Mouse (Mus musculus) CH12.LX (cell line): ENCODE measurements around the gene Slc45a1. TPM values are rescaled to one million over a fixed set of nuclear protein-coding genes. Genes with fewer than 3 reads are reported as not detected.

ENCODE experiments used
- DNase-seq: peaks from one replicate; pipeline ENCODE4 v3.0.0-alpha.2; 2013; ENCODE audit errors: extremely low read depth
- H3K27ac ChIP-seq: 2 replicates; pipeline ENCODE4 v1.5.1; 2012; ENCODE audit warnings: low read depth, mild to moderate bottlenecking, control low read depth, moderate library complexity; ENCODE audit not compliant: insufficient read depth
- H3K27me3 ChIP-seq: replicated peaks from 2 replicates; pipeline ENCODE3; 2012; ENCODE audit warnings: inconsistent platforms
- H3K36me3 ChIP-seq, 2 experiments: replicated peaks in 1 of 2; 2 replicates each; pipeline versions ENCODE3 to v1.6.1; 2012; ENCODE audit warnings: inconsistent platforms in 1 of 2, low read length in 1 of 2, mild to moderate bottlenecking in 1 of 2, mixed read lengths in 1 of 2, moderate library complexity in 1 of 2; ENCODE audit not compliant: control insufficient read depth in 1 of 2, insufficient read depth in 1 of 2
- H3K4me1 ChIP-seq, 2 experiments: 2 replicates each; pipeline ENCODE4 v1.6.1; 2012; ENCODE audit warnings: inconsistent platforms in 1 of 2, moderate library complexity in 1 of 2; ENCODE audit not compliant: insufficient read depth in 2 of 2, control insufficient read depth in 1 of 2
- H3K4me2 ChIP-seq: 2 replicates; pipeline ENCODE4 v1.6.1; 2012; ENCODE audit warnings: low read depth, mild to moderate bottlenecking, control low read depth; ENCODE audit not compliant: poor library complexity, insufficient read depth, severe bottlenecking
- H3K4me3 ChIP-seq, 3 experiments: fragments of 150-350 bp in 1 of 3; sonication (generic) in 1 of 3; replicated peaks in 1 of 3; 2 replicates each; pipeline versions ENCODE3 to v1.5.1; 2011 to 2012; ENCODE audit warnings: low read depth in 2 of 3, low read length in 2 of 3, mild to moderate bottlenecking in 2 of 3, moderate library complexity in 2 of 3, control low read depth in 1 of 3, improper control_type of control experiment in 1 of 3, inconsistent platforms in 1 of 3, mixed read lengths in 1 of 3; ENCODE audit not compliant: poor library complexity in 1 of 3
- H3K79me2 ChIP-seq: replicated peaks from 2 replicates; pipeline ENCODE4 v1.6.1; 2012; ENCODE audit warnings: mild to moderate bottlenecking, moderate library complexity; ENCODE audit not compliant: control insufficient read depth, poor library complexity, insufficient read depth, severe bottlenecking; ENCODE audit errors: extremely low read depth
- H3K9ac ChIP-seq: 2 replicates; pipeline ENCODE4 v1.6.1; 2012; ENCODE audit warnings: low read depth, mild to moderate bottlenecking, control low read depth, moderate library complexity; ENCODE audit not compliant: insufficient read depth
- H3K9me3 ChIP-seq: replicated peaks from 2 replicates; pipeline ENCODE3; 2012; ENCODE audit warnings: low read length, inconsistent platforms, mixed read lengths
- BHLHE40 ChIP-seq: IDR thresholded peaks from 2 replicates; pipeline ENCODE4 v1.6.1; 2011; ENCODE audit warnings: mild to moderate bottlenecking, low read depth, low read length, improper control_type of control experiment
- CHD1 ChIP-seq: IDR thresholded peaks from 2 replicates; pipeline ENCODE4 v1.6.1; 2012; ENCODE audit warnings: low read depth, low read length, improper control_type of control experiment, inconsistent platforms
- CHD2 ChIP-seq: IDR thresholded peaks from 2 replicates; pipeline ENCODE4 v1.6.1; 2011; ENCODE audit warnings: low read length, improper control_type of control experiment
- CTCF ChIP-seq, 2 experiments: IDR thresholded peaks in 1 of 2; conservative IDR thresholded peaks in 1 of 2; 2 replicates each; pipeline ENCODE4 v1.5.1; 2011 to 2012; ENCODE audit warnings: low read depth in 2 of 2, low read length in 2 of 2, improper control_type of control experiment in 1 of 2, inconsistent platforms in 1 of 2, mild to moderate bottlenecking in 1 of 2, moderate library complexity in 1 of 2
- E2F4 ChIP-seq: IDR thresholded peaks from 2 replicates; pipeline ENCODE4 v1.6.1; 2011; ENCODE audit warnings: low read depth, low read length, improper control_type of control experiment; ENCODE audit not compliant: insufficient replicate concordance
- ETS1 ChIP-seq: conservative IDR thresholded peaks from 2 replicates; pipeline ENCODE4 v1.6.1; 2012; ENCODE audit warnings: low read depth, mild to moderate bottlenecking, inconsistent platforms, low read length, improper control_type of control experiment, moderate library complexity
- GABPA ChIP-seq: IDR thresholded peaks from 2 replicates; pipeline ENCODE4 v1.6.1; 2012; ENCODE audit warnings: low read depth, low read length, improper control_type of control experiment, inconsistent platforms; ENCODE audit not compliant: insufficient replicate concordance
- IRF4 ChIP-seq: IDR thresholded peaks from 2 replicates; pipeline ENCODE4 v1.6.1; 2014; ENCODE audit warnings: low read depth, mild to moderate bottlenecking, inconsistent platforms, low read length, improper control_type of control experiment
- JUN ChIP-seq: IDR thresholded peaks from 2 replicates; pipeline ENCODE4 v1.6.1; 2011; ENCODE audit warnings: low read depth, mild to moderate bottlenecking, low read length, improper control_type of control experiment, moderate library complexity; ENCODE audit not compliant: insufficient read depth
- KAT2A ChIP-seq: IDR thresholded peaks from 2 replicates; pipeline ENCODE4 v1.6.1; 2012; ENCODE audit warnings: low read length, improper control_type of control experiment, inconsistent platforms; ENCODE audit not compliant: insufficient replicate concordance
- MAFK ChIP-seq: IDR thresholded peaks from 2 replicates; pipeline ENCODE4 v1.6.1; 2011; ENCODE audit warnings: low read length, improper control_type of control experiment; ENCODE audit not compliant: insufficient replicate concordance
- MEF2A ChIP-seq: IDR thresholded peaks from 2 replicates; pipeline ENCODE4 v1.6.1; 2014; ENCODE audit warnings: low read depth, mild to moderate bottlenecking, inconsistent platforms, low read length, improper control_type of control experiment, borderline replicate concordance
- MYC ChIP-seq: IDR thresholded peaks from 2 replicates; pipeline ENCODE4 v1.6.1; 2011; ENCODE audit warnings: low read depth, mild to moderate bottlenecking, improper control_type of control experiment, low read length
- PAX5 ChIP-seq: IDR thresholded peaks from 2 replicates; pipeline ENCODE4 v1.6.1; 2012; ENCODE audit warnings: low read length, inconsistent platforms, mixed read lengths
- POLR2A ChIP-seq: IDR thresholded peaks from 2 replicates; pipeline ENCODE4 v1.6.1; 2011; ENCODE audit warnings: low read depth, mild to moderate bottlenecking, improper control_type of control experiment, low read length
- POLR2AphosphoS2 ChIP-seq: IDR thresholded peaks from 2 replicates; pipeline ENCODE4 v1.6.1; 2011; ENCODE audit warnings: low read depth, low read length, improper control_type of control experiment
- RAD21 ChIP-seq: IDR thresholded peaks from 2 replicates; pipeline ENCODE4 v1.6.1; 2011; ENCODE audit warnings: low read depth, mild to moderate bottlenecking, low read length, improper control_type of control experiment, moderate library complexity
- RCOR1 ChIP-seq: conservative IDR thresholded peaks from 2 replicates; pipeline ENCODE4 v1.6.1; 2012; ENCODE audit warnings: low read depth, mild to moderate bottlenecking, inconsistent platforms, low read length, improper control_type of control experiment
- SIN3A ChIP-seq: IDR thresholded peaks from 2 replicates; pipeline ENCODE4 v1.6.1; 2012; ENCODE audit warnings: low read length, improper control_type of control experiment, inconsistent platforms
- TBP ChIP-seq: conservative IDR thresholded peaks from 2 replicates; pipeline ENCODE4 v1.6.1; 2011; ENCODE audit warnings: low read depth, low read length, improper control_type of control experiment
- TCF12 ChIP-seq: IDR thresholded peaks from 2 replicates; pipeline ENCODE4 v1.6.1; 2014; ENCODE audit warnings: low read depth, mild to moderate bottlenecking, inconsistent platforms, low read length, improper control_type of control experiment
- UBTF ChIP-seq: IDR thresholded peaks from 2 replicates; pipeline ENCODE4 v1.6.1; 2012; ENCODE audit warnings: low read depth, mild to moderate bottlenecking, inconsistent platforms, low read length, improper control_type of control experiment, moderate library complexity
- USF1 ChIP-seq: IDR thresholded peaks from 2 replicates; pipeline ENCODE4 v1.6.1; 2014; ENCODE audit warnings: low read depth, mild to moderate bottlenecking, inconsistent platforms, low read length, improper control_type of control experiment
- USF2 ChIP-seq: conservative IDR thresholded peaks from 2 replicates; pipeline ENCODE4 v1.6.1; 2011; ENCODE audit warnings: low read depth, low read length, improper control_type of control experiment
- ZKSCAN1 ChIP-seq: IDR thresholded peaks from 2 replicates; pipeline ENCODE4 v1.6.1; 2012; ENCODE audit warnings: low read depth, inconsistent platforms, low read length, improper control_type of control experiment, borderline replicate concordance
- dilution Hi-C: fragments of 300-500 bp; cut with MboI; formaldehyde crosslinking; loops from 2 replicates; pipeline ENCODE4 v1.14.3; 2020; ENCODE audit warnings: low sequenced_read_pairs; ENCODE audit not compliant: extremely low pct_unique_long_range_greater_than_20kb, extremely low pct_ligation_motif_present
- in situ Hi-C: fragments of 300-500 bp; cut with MboI; formaldehyde crosslinking; loops from 3 replicates; pipeline ENCODE4 v1.14.3; 2019; ENCODE audit warnings: low sequenced_read_pairs, low pct_ligation_motif_present, low pct_unique_long_range_greater_than_20kb, mixed read lengths
- polyA plus RNA-seq: library from polyadenylated mRNA; unstranded; fragments of >175 nt; gene quantifications from 2 replicates; pipeline ENCODE4 v1.2.1, GENCODE M21; 2012; ENCODE audit warnings: low read depth; ENCODE audit not compliant: insufficient read length
- total RNA-seq, 2 experiments: library from RNA; depleted of rRNA; stranded (reverse); fragments of 300-350 nt in 1 of 2; fragments of >200 nt in 1 of 2; gene quantifications; 2 replicates each; pipeline ENCODE4 v1.2.3; 2012 to 2014

Slc45a1 gene
- total RNA-seq (2012; rRNA removed) (not detected in 2 replicates), total RNA-seq (2014; rRNA removed) (not detected in 2 replicates), polyA plus RNA-seq (not detected in 2 replicates)

DNA sequence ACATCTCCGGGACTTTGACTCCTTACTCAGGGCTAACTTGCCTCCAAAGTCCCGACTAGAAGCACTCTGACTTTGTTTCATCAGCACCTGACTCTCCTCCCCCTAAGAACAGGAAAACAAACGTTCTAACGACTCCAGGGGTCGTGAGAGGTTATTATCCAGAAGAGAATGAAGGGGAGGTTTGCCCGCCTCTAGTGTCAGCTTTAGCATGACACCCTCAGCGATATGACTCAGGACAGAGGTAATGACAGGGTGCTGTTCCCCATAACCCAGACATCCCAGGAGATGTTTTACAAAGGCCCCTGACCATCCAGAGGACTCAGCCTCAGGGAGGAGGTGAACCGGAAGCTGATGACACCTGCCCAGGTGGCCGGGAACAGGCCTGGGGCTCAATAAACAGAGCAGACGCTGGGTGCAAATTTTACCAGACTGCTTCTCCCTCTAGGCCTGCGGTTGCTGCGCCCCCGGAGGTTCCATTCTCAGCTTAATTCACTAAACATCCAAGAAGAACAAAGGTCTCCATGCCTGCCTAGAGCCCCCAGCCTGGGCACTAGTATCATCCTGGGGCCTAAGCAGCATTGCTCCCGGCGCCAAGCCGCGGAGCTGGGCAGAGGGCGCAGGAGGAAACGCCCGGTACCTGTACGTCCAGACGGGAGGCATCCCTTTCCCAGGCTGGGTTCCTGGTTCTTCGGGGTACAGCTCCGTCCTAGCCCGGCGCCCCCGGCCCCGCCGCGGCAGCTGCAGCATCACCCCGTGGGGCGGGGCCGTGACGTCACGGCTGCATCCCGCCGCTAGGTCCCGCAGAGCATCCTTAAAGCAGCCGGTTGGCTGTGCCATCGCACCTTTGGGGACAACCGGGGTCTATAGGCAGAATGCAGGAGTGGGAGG, at the start of gene Slc45a1:
Gene Slc45a1 (minus strand): TSS at position 785 of the 888 bp plus-strand sequence.
- no peak within 1 kb of the TSS for H3K27ac ChIP-seq
- dilution Hi-C loops (no loop called here), in situ Hi-C loops (no loop called here)
- H3K9me3 ChIP-seq: peaks cover 1% of the 10 kb centered on the region
- no peak within 1 kb of the TSS for H3K4me2 ChIP-seq
- H3K9ac ChIP-seq: no peak within 1 kb of the TSS
- DNase-seq: no peak
- H3K36me3 ChIP-seq: no peaks in the 10 kb centered on the region
- no peaks in the 10 kb centered on the region for H3K79me2 ChIP-seq
- peaks cover 8 to 10% of the 10 kb centered on the region in 2 experiments for H3K4me1 ChIP-seq
- H3K4me3 ChIP-seq: no peak within 1 kb of the TSS
- TF ChIP-seq E2F4 (no peak), ETS1 (no peak), ZKSCAN1 (no peak), BHLHE40 (no peak), RAD21 (no peak), MEF2A (no peak), CHD1 (no peak), UBTF (no peak), USF2 (no peak), CHD2 (no peak), MAFK (no peak), USF1 (no peak), CTCF (conservative IDR thresholded peaks at IDR 0.05 in 1 of 2, IDR thresholded peaks at IDR 0.05 in 1 of 2; ENCODE audit: low read depth in 2 of 2, low read length in 2 of 2) (no peak), POLR2A (no peak), PAX5 (no peak), MYC (no peak), TCF12 (no peak), KAT2A (no peak), GABPA (no peak), SIN3A (no peak)
- peaks cover 8% of the 10 kb centered on the region for H3K27me3 ChIP-seq

GRCm38 (mm10) chr4:150700849-150701248, 48.9 kb upstream of the Slc45a1 start:
- Histone ChIP-seq H3K9me3 (no peaks in the 10 kb centered on the region), H3K4me3 (no peak overlapping the region), H3K36me3 (no peaks in the 10 kb centered on the region), H3K4me1 (no peaks in the 10 kb centered on the region), H3K27me3 (peaks cover 7% of the 10 kb centered on the region), H3K79me2 (no peaks in the 10 kb centered on the region), H3K4me2 (no peak overlapping the region), H3K9ac (no peak overlapping the region), H3K27ac (no peak overlapping the region)
- dilution Hi-C loops (no loop called here), in situ Hi-C loops (no loop called here)
- TF ChIP-seq POLR2AphosphoS2: no peak
- TF ChIP-seq JUN: no peak
- no peak for TF ChIP-seq RCOR1
- no peak for TF ChIP-seq UBTF
- no peak for TF ChIP-seq IRF4
- no peak for TF ChIP-seq TBP
- no peak for DNase-seq
